10 mouse cellular contexts compared by ENCODE assay signal in genomic region chr15:4028411-4028700, GRCm38 (mm10). TPM values are rescaled to one million over a fixed set of nuclear protein-coding genes. Genes with fewer than 3 reads are reported as not detected.
DNase-seq lines count a peak whose midpoint lies in the region; ATAC-seq and TF ChIP-seq lines count a peak whose summit lies in the region.
"Had no signal": no experiment of that assay in that cellular context is flagged by ENCODE, and none has a peak within 500 bp of the region (broad histone marks: within the 10 kb centered on the region; RNA-seq: fewer than 3 reads in every experiment).

No protein-coding gene starts in this region.

- peak overlapping the region; percentile 70; the same call in 1 of the 2 replicates for H3K4me2 ChIP-seq in lung, embryonic 14.5 days
- H3K4me2 ChIP-seq in lung, postnatal 0 days (replicated peaks; ENCODE audit: low read depth, low read length): no peak overlapping the region
- H3K4me2 ChIP-seq in hindbrain, embryonic 16.5 days (ENCODE audit: low read length): peak overlapping the region; percentile 71
- peak overlapping the region; percentile 83; the same call in 1 of the 2 replicates for H3K4me2 ChIP-seq in midbrain, embryonic 16.5 days (ENCODE audit: low read length)

- H3K9ac ChIP-seq in heart, adult 2 months (ENCODE audit: low read depth, low read length): peak overlapping the region; percentile 30
- no peak overlapping the region for H3K9ac ChIP-seq in lung, embryonic 14.5 days
- no peak overlapping the region for H3K9ac ChIP-seq in lung, postnatal 0 days (replicated peaks; ENCODE audit: low read depth)
- H3K9ac ChIP-seq in hindbrain, embryonic 16.5 days (ENCODE audit: low read depth, low read length): no peak overlapping the region
- 0 out of 2 replicates have a peak overlapping the region, but pooled peaks have one; percentile 94 for H3K9ac ChIP-seq in midbrain, embryonic 16.5 days (ENCODE audit: low read depth, low read length)

- intact Hi-C loops in heart, adult 2 months (cut with DNase I): loop anchor here (5.0 kb wide), 1 partner anchor 71 kb away; no protein-coding TSS in a partner anchor

- no peak for TF ChIP-seq CTCF in heart, adult 2 months (IDR thresholded peaks at IDR 0.05)
- TF ChIP-seq CTCF in lung, embryonic 14.5 days (IDR thresholded peaks at IDR 0.05; ENCODE audit: low read depth): no peak
- no peak for TF ChIP-seq CTCF in lung, postnatal 0 days (IDR thresholded peaks at IDR 0.05)

- peaks cover 6% of the 10 kb centered on the region for H3K4me1 ChIP-seq in heart, adult 2 months (ENCODE audit: control insufficient read depth, insufficient read depth, low read length)
- H3K4me1 ChIP-seq in lung, embryonic 14.5 days (ENCODE audit: insufficient read depth): no peaks in the 10 kb centered on the region; the same call in 1 of the 2 replicates
- H3K4me1 ChIP-seq in lung, postnatal 0 days (ENCODE audit: insufficient read depth, low read depth, low read length): peaks cover 21% of the 10 kb centered on the region; the same call in 1 of the 2 replicates
- H3K4me1 ChIP-seq in hindbrain, embryonic 16.5 days (ENCODE audit: control insufficient read depth, insufficient read depth, low read depth, low read length): peaks cover 12% of the 10 kb centered on the region
- H3K4me1 ChIP-seq in midbrain, embryonic 16.5 days (ENCODE audit: control insufficient read depth, insufficient read depth, low read length): peaks cover 17% of the 10 kb centered on the region

- no peak for TF ChIP-seq EP300 in heart, adult 2 months (IDR thresholded peaks at IDR 0.05; ENCODE audit: insufficient read depth, low read depth, low read length)
- no peak for TF ChIP-seq EP300 in lung, postnatal 0 days (IDR thresholded peaks at IDR 0.05)

- peaks cover 22% of the 10 kb centered on the region for H3K36me3 ChIP-seq in heart, adult 2 months (ENCODE audit: control insufficient read depth, insufficient read depth, low read length)
- H3K36me3 ChIP-seq in lung, embryonic 14.5 days (ENCODE audit: insufficient read depth): no peaks in the 10 kb centered on the region; the same call in 1 of the 2 replicates
- no peaks in the 10 kb centered on the region for H3K36me3 ChIP-seq in lung, postnatal 0 days (ENCODE audit: insufficient read depth, low read length)
- H3K36me3 ChIP-seq in hindbrain, embryonic 16.5 days (ENCODE audit: control insufficient read depth, insufficient read depth, low read length): no peaks in the 10 kb centered on the region
- H3K36me3 ChIP-seq in midbrain, embryonic 16.5 days (ENCODE audit: control insufficient read depth, insufficient read depth, low read length): no peaks in the 10 kb centered on the region

- TF ChIP-seq POLR2A in heart, adult 2 months (IDR thresholded peaks at IDR 0.05; ENCODE audit: insufficient read depth, low read depth, low read length): no peak

- H3K4me3 ChIP-seq in heart, adult 2 months: no peak overlapping the region
- H3K4me3 ChIP-seq in lung, embryonic 14.5 days (ENCODE audit: low read depth, low read length): no peak overlapping the region
- no peak overlapping the region for H3K4me3 ChIP-seq in lung, postnatal 0 days (ENCODE audit: low read depth, low read length)
- no peak overlapping the region for H3K4me3 ChIP-seq in hindbrain, embryonic 16.5 days (ENCODE audit: low read length)
- no peak overlapping the region for H3K4me3 ChIP-seq in midbrain, embryonic 16.5 days (ENCODE audit: low read depth, low read length)

- 82% methylated on average over 6 of the region's 6 CpGs for WGBS in heart, adult 2 months
- WGBS in lung, embryonic 14.5 days: 84% methylated on average over 6 of the region's 6 CpGs
- 80% methylated on average over 6 of the region's 6 CpGs for WGBS in lung, postnatal 0 days
- WGBS in hindbrain, embryonic 16.5 days: 72% methylated on average over 6 of the region's 6 CpGs
- 74% methylated on average over 6 of the region's 6 CpGs for WGBS in midbrain, embryonic 16.5 days

- peak overlapping the region; percentile 96 for H3K27ac ChIP-seq in heart, adult 2 months
- H3K27ac ChIP-seq in lung, embryonic 14.5 days (ENCODE audit: low read depth): no peak overlapping the region
- no peak overlapping the region for H3K27ac ChIP-seq in lung, postnatal 0 days (ENCODE audit: low read length)
- H3K27ac ChIP-seq in hindbrain, embryonic 16.5 days (ENCODE audit: low read depth, low read length): no peak overlapping the region
- no peak overlapping the region for H3K27ac ChIP-seq in midbrain, embryonic 16.5 days (ENCODE audit: low read length)

- H3K9me3 ChIP-seq in lung, embryonic 14.5 days (ENCODE audit: low read depth, low read length): no peaks in the 10 kb centered on the region
- H3K9me3 ChIP-seq in lung, postnatal 0 days (ENCODE audit: low read length): no peaks in the 10 kb centered on the region
- no peaks in the 10 kb centered on the region for H3K9me3 ChIP-seq in hindbrain, embryonic 16.5 days (ENCODE audit: control insufficient read depth, low read length)
- no peaks in the 10 kb centered on the region for H3K9me3 ChIP-seq in midbrain, embryonic 16.5 days (replicated peaks; ENCODE audit: control insufficient read depth, low read length, poor library complexity, severe bottlenecking)

- no peak for ATAC-seq in lung, embryonic 14.5 days (ENCODE audit: insufficient read depth)
- ATAC-seq in lung, postnatal 0 days: no peak
- ATAC-seq in hindbrain, embryonic 16.5 days: no peak
- ATAC-seq in midbrain, embryonic 16.5 days: no peak

- no peaks in the 10 kb centered on the region for H3K27me3 ChIP-seq in heart, adult 2 months (ENCODE audit: control insufficient read depth, insufficient read depth, low read length)
- H3K27me3 ChIP-seq in lung, embryonic 14.5 days (ENCODE audit: insufficient read depth, low read length): no peaks in the 10 kb centered on the region
- no peaks in the 10 kb centered on the region for H3K27me3 ChIP-seq in lung, postnatal 0 days (replicated peaks; ENCODE audit: insufficient read depth, low read length)
- no peaks in the 10 kb centered on the region for H3K27me3 ChIP-seq in hindbrain, embryonic 16.5 days (replicated peaks; ENCODE audit: control insufficient read depth, insufficient read depth, low read length)
- H3K27me3 ChIP-seq in midbrain, embryonic 16.5 days (ENCODE audit: control insufficient read depth, insufficient read depth, low read depth, low read length): no peaks in the 10 kb centered on the region

- H3K79me2 ChIP-seq in heart, adult 2 months (replicated peaks; ENCODE audit: control insufficient read depth, insufficient read depth, low read length): no peaks in the 10 kb centered on the region

- no peak for DNase-seq in heart, adult 2 months
- no peak for DNase-seq in heart, adult 9 months (ENCODE audit: low spot score in 2 of 2)
- no peak for DNase-seq in lung, embryonic 14.5 days
- DNase-seq in lung, postnatal 0 days (ENCODE audit: low spot score): no peak
- no peak for DNase-seq in thymus, postnatal 10 days (ENCODE audit: low spot score in 2 of 2)
- no peak for DNase-seq in thymus, postnatal 14 days
- DNase-seq: gastrocnemius, postnatal 25 days; lung, adult 18-20 months had no signal

RNA-seq across cellular contexts. Expression of gene Oxct1, which starts 2.2 kb away (rescaled TPM):
- 1,000 to 10,000 TPM; 1,394 to 1,524 TPM for total RNA-seq in heart, adult 2 months (2021)
- polyA plus RNA-seq in heart, adult 2 months (2012; rRNA removed): 304 and 520 TPM in 2 replicates
- polyA plus RNA-seq in lung, embryonic 14.5 days (2014; fragmentation: Nextera tagmentation; extraction: Ambion mirVana): 210 and 226 TPM in 2 replicates
- 64.8 and 87.0 TPM in 2 replicates for polyA plus RNA-seq in lung, postnatal 0 days (2015; fragmentation: Nextera tagmentation; extraction: Ambion mirVana)
- 412 and 495 TPM in 2 replicates for polyA plus RNA-seq in hindbrain, embryonic 16.5 days (2015; fragmentation: Nextera tagmentation; extraction: Ambion mirVana)
- polyA plus RNA-seq in midbrain, embryonic 16.5 days (2015; fragmentation: Nextera tagmentation; extraction: Ambion mirVana): 385 and 432 TPM in 2 replicates

RNA-seq across cellular contexts. Expression of gene AW549877, which starts 32.8 kb away (rescaled TPM):
- total RNA-seq in heart, adult 2 months (2021): 10 to 100 TPM; 19.3 to 21.2 TPM
- polyA plus RNA-seq in heart, adult 2 months (2012; rRNA removed): 11.7 and 30.0 TPM in 2 replicates
- polyA plus RNA-seq in lung, embryonic 14.5 days (2014; fragmentation: Nextera tagmentation; extraction: Ambion mirVana): 35.1 and 38.8 TPM in 2 replicates
- polyA plus RNA-seq in lung, postnatal 0 days (2015; fragmentation: Nextera tagmentation; extraction: Ambion mirVana): 21.7 and 23.4 TPM in 2 replicates
- 34.4 and 41.6 TPM in 2 replicates for polyA plus RNA-seq in hindbrain, embryonic 16.5 days (2015; fragmentation: Nextera tagmentation; extraction: Ambion mirVana)
- 44.2 and 45.3 TPM in 2 replicates for polyA plus RNA-seq in midbrain, embryonic 16.5 days (2015; fragmentation: Nextera tagmentation; extraction: Ambion mirVana)

RNA-seq across cellular contexts. Expression of gene Fbxo4, which starts 49.0 kb away (rescaled TPM):
- total RNA-seq in heart, adult 2 months (2021): 1 to 10 TPM; 6.7 to 8.1 TPM
- polyA plus RNA-seq in heart, adult 2 months (2012; rRNA removed): 6.0 and 9.9 TPM in 2 replicates
- polyA plus RNA-seq in lung, embryonic 14.5 days (2014; fragmentation: Nextera tagmentation; extraction: Ambion mirVana): 10.9 and 12.6 TPM in 2 replicates
- polyA plus RNA-seq in lung, postnatal 0 days (2015; fragmentation: Nextera tagmentation; extraction: Ambion mirVana): 21.6 and 23.0 TPM in 2 replicates
- 9.1 and 10.0 TPM in 2 replicates for polyA plus RNA-seq in hindbrain, embryonic 16.5 days (2015; fragmentation: Nextera tagmentation; extraction: Ambion mirVana)
- polyA plus RNA-seq in midbrain, embryonic 16.5 days (2015; fragmentation: Nextera tagmentation; extraction: Ambion mirVana): 7.5 and 9.5 TPM in 2 replicates

Comparison
In these comparisons a context has a peak if more than half of its experiments do, and no peak if none do; other contexts are left out.
1. H3K9ac ChIP-seq: peak in heart, adult 2 months (single experiment) and midbrain, embryonic 16.5 days (single experiment); none in lung, embryonic 14.5 days (single experiment), lung, postnatal 0 days (single experiment) and hindbrain, embryonic 16.5 days (single experiment).